Mouse (Mus musculus): Measurements from ENCODE around the gene Ick.

GRCm38 (mm10) chr9:78210079-78210478, 101.1 kb downstream of the Ick start:
- TF ChIP-seq CHD2 (IDR thresholded peaks at IDR 0.05; ENCODE audit: low read depth, low read length) (no peak), MAFK (IDR thresholded peaks at IDR 0.05; ENCODE audit: insufficient read depth, low read depth, low read length) (no peak), HCFC1 (IDR thresholded peaks at IDR 0.05; ENCODE audit: borderline replicate concordance, insufficient read depth, low read length) (no peak)
